Mouse (Mus musculus) embryonic facial prominence, embryonic 14.5 days (tissue): ENCODE measurements at regions not wholly inside any gene's neighbourhood (a gene's known extent, or its start where the extent isn't known, plus 50 kb on each side); places are given as distances from the start of the nearest gene placed in this dataset.

Source experiments
- ATAC-seq: fragments of 200-750 bp; cut with Nextera tagmentation; 2 replicates; pipeline ENCODE4 v1.8.0; 2017; ENCODE audit warnings: low read depth, moderate number of reproducible peaks, moderate TSS enrichment
- DNase-seq: peaks from one replicate; pipeline ENCODE4 v3.0.0-alpha.2; 2015; ENCODE audit warnings: low spot score
- H3K27ac ChIP-seq: fragments of 300-500 bp; sonication (generic); replicated peaks from 2 replicates; pipeline ENCODE4 v1.5.1; 2014; ENCODE audit warnings: low read depth, mild to moderate bottlenecking, low read length, moderate library complexity
- H3K27me3 ChIP-seq: fragments of 300-500 bp; sonication (generic); replicated peaks from 2 replicates; pipeline ENCODE4 v1.6.1; 2014; ENCODE audit warnings: low read length; ENCODE audit not compliant: control insufficient read depth, insufficient read depth
- H3K36me3 ChIP-seq: fragments of 300-500 bp; sonication (generic); 2 replicates; pipeline ENCODE4 v1.6.1; 2014; ENCODE audit warnings: low read length, mixed read lengths; ENCODE audit not compliant: control insufficient read depth, insufficient read depth
- H3K4me1 ChIP-seq: fragments of 300-500 bp; sonication (generic); 2 replicates; pipeline ENCODE4 v1.6.1; 2014; ENCODE audit warnings: antibody characterized with exemption, low read length; ENCODE audit not compliant: control insufficient read depth, insufficient read depth
- H3K4me2 ChIP-seq: fragments of 300-500 bp; sonication (generic); 2 replicates; pipeline ENCODE4 v1.6.1; 2014; ENCODE audit warnings: low read depth, mild to moderate bottlenecking, low read length, moderate library complexity, mixed read lengths
- H3K4me3 ChIP-seq: fragments of 300-500 bp; sonication (generic); 2 replicates; pipeline ENCODE4 v1.5.1; 2014; ENCODE audit warnings: low read depth, mild to moderate bottlenecking, low read length
- H3K9ac ChIP-seq: fragments of 300-500 bp; sonication (generic); 2 replicates; pipeline ENCODE4 v1.6.1; 2014; ENCODE audit warnings: low read depth, mild to moderate bottlenecking, low read length, moderate library complexity, mixed read lengths
- H3K9me3 ChIP-seq: fragments of 300-500 bp; sonication (generic); 2 replicates; pipeline ENCODE4 v1.6.1; 2016; ENCODE audit warnings: low read length; ENCODE audit not compliant: control insufficient read depth
- WGBS: fragments of 180-500 bp; shearing (Covaris S2); extraction: QIAGEN DNeasy Blood & Tissue Kit; methylation state at CpG from one replicate; pipeline ENCODE4 v1.1.7; 2014; 5-methylcytosine and 5-hydroxymethylcytosine counted together

GRCm38 (mm10) chr4:46257061-46257795 is 61.1 kb upstream of the Xpa start:
- Histone ChIP-seq H3K9ac (no peak overlapping the region), H3K4me2 (no peak overlapping the region), H3K27ac (no peak overlapping the region), H3K4me1 (no peaks in the 10 kb centered on the region), H3K27me3 (no peaks in the 10 kb centered on the region), H3K36me3 (no peaks in the 10 kb centered on the region), H3K9me3 (no peaks in the 10 kb centered on the region), H3K4me3 (no peak overlapping the region)
- DNase-seq (no peak), ATAC-seq (no peak)
- WGBS, result 72% methylated on average over 12 of the region's 12 CpGs

GRCm38 (mm10) chr4:46258774-46259173 is 62.7 kb upstream of the Xpa start:
- DNase-seq, result peak; percentile 54
- Histone ChIP-seq H3K27ac (no peak overlapping the region), H3K9ac (no peak overlapping the region), H3K4me2 (no peak overlapping the region), H3K4me1 (no peaks in the 10 kb centered on the region), H3K4me3 (no peak overlapping the region), H3K9me3 (no peaks in the 10 kb centered on the region), H3K27me3 (no peaks in the 10 kb centered on the region), H3K36me3 (no peaks in the 10 kb centered on the region)
- 44% methylated on average over 5 of the region's 5 CpGs for WGBS
- 0 out of 2 replicates have a peak, but pooled peaks have one; percentile 44 for ATAC-seq

- no peak for DNase-seq
- H3K27ac ChIP-seq, result no peak overlapping the region
- H3K4me2 ChIP-seq, result no peak overlapping the region
- WGBS, result 56% methylated on average over 6 of the region's 6 CpGs
- H3K4me1 ChIP-seq, result no peaks in the 10 kb centered on the region
- ATAC-seq, result no peak
- H3K36me3 ChIP-seq, result no peaks in the 10 kb centered on the region
- no peaks in the 10 kb centered on the region for H3K27me3 ChIP-seq
- H3K9ac ChIP-seq, result no peak overlapping the region
- no peak overlapping the region for H3K4me3 ChIP-seq
- no peaks in the 10 kb centered on the region for H3K9me3 ChIP-seq
These were observed 72.6 kb upstream of the Xpa start for GRCm38 (mm10) chr4:46268564-46269247.

GRCm38 (mm10) chr4:46271066-46271465 is 72.3 kb upstream of the Foxe1 start:
- no peaks in the 10 kb centered on the region for H3K9me3 ChIP-seq
- DNase-seq (peak; percentile 27), ATAC-seq (no peak)
- H3K27me3 ChIP-seq, result no peaks in the 10 kb centered on the region; the same call in 1 of the 2 replicates
- WGBS, result 0% methylated on average over 2 of the region's 2 CpGs
- H3K4me1 ChIP-seq, result no peaks in the 10 kb centered on the region
- no peak overlapping the region for H3K4me2 ChIP-seq
- no peak overlapping the region for H3K27ac ChIP-seq
- H3K36me3 ChIP-seq, result no peaks in the 10 kb centered on the region
- no peak overlapping the region for H3K4me3 ChIP-seq
- H3K9ac ChIP-seq, result no peak overlapping the region

GRCm38 (mm10) chr4:46275773-46276172 is 67.6 kb upstream of the Foxe1 start:
- peak; percentile 5 for DNase-seq
- Histone ChIP-seq H3K4me3 (no peak overlapping the region), H3K4me1 (no peaks in the 10 kb centered on the region), H3K4me2 (no peak overlapping the region), H3K27ac (no peak overlapping the region), H3K27me3 (no peaks in the 10 kb centered on the region; the same call in 1 of the 2 replicates), H3K9ac (no peak overlapping the region), H3K9me3 (no peaks in the 10 kb centered on the region), H3K36me3 (no peaks in the 10 kb centered on the region)
- WGBS, result 81% methylated on average over 3 of the region's 3 CpGs
- ATAC-seq, result no peak

GRCm38 (mm10) chr4:46276851-46277581 is 66.4 kb upstream of the Foxe1 start:
- Histone ChIP-seq H3K9ac (no peak overlapping the region), H3K36me3 (no peaks in the 10 kb centered on the region), H3K4me3 (no peak overlapping the region), H3K4me1 (no peaks in the 10 kb centered on the region), H3K9me3 (no peaks in the 10 kb centered on the region), H3K27me3 (no peaks in the 10 kb centered on the region; the same call in 1 of the 2 replicates), H3K4me2 (peak overlapping the region; percentile 29), H3K27ac (no peak overlapping the region)
- WGBS, result 4% methylated on average over 19 of the region's 19 CpGs
- DNase-seq (peak; percentile 51), ATAC-seq (peak; percentile 44; the same call in 1 of the 2 replicates)

GRCm38 (mm10) chr4:46286955-46287354 is 56.5 kb upstream of the Foxe1 start:
- Histone ChIP-seq H3K27me3 (no peaks in the 10 kb centered on the region), H3K4me1 (no peaks in the 10 kb centered on the region), H3K9ac (no peak overlapping the region), H3K4me3 (no peak overlapping the region), H3K36me3 (no peaks in the 10 kb centered on the region), H3K9me3 (peaks cover 5% of the 10 kb centered on the region), H3K4me2 (no peak overlapping the region), H3K27ac (no peak overlapping the region)
- DNase-seq (no peak), ATAC-seq (no peak)
- WGBS, result 88% methylated on average over 9 of the region's 9 CpGs

GRCm38 (mm10) chr4:46291620-46292254 is 51.7 kb upstream of the Foxe1 start:
- ATAC-seq, result peak; percentile 76; the same call in 1 of the 2 replicates

More at GRCm38 (mm10) chr4:46291620-46292254, 51.7 kb upstream of the Foxe1 start:
- WGBS, result 30% methylated on average over 10 of the region's 10 CpGs
- Histone ChIP-seq H3K27ac (no peak overlapping the region), H3K4me3 (no peak overlapping the region), H3K9ac (no peak overlapping the region), H3K27me3 (no peaks in the 10 kb centered on the region), H3K9me3 (peaks cover 5% of the 10 kb centered on the region), H3K4me1 (no peaks in the 10 kb centered on the region), H3K4me2 (no peak overlapping the region), H3K36me3 (no peaks in the 10 kb centered on the region)
- peak; percentile 33 for DNase-seq
